Mouse (Mus musculus) lung, postnatal 14 days (tissue): ENCODE data around the gene Vmn1r151.
"Not testable (repeated sequence)": the region's sequence is repeated elsewhere in the genome, so short reads cannot be mapped to it uniquely, and the experiment has no call there.

Experiments used
- DNase-seq: peaks from one replicate; pipeline ENCODE4 v3.0.0; 2021

Vmn1r151 gene

DNA sequence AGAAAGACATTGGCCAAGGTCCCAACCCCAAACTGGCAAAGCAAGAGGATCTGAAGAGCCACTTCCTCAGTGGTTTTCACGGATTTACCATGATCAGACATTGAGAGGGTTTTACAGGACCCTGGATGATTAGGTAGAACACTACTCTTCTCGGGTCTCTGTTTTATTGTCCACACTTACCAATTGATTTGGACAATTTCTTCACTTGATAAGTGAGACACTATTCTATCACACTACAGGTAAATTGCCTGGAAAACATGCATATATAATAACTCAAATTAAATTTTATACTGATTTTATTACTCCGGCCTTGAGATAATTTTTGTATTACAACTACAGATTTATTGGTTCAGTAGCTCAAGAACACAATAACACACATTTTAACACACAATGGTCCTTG, at the start of gene Vmn1r151:
Vmn1r151 (minus strand) TSS at position 101 of the 400 bp plus-strand sequence.
- DNase-seq, result not testable (repeated sequence)

DNA sequence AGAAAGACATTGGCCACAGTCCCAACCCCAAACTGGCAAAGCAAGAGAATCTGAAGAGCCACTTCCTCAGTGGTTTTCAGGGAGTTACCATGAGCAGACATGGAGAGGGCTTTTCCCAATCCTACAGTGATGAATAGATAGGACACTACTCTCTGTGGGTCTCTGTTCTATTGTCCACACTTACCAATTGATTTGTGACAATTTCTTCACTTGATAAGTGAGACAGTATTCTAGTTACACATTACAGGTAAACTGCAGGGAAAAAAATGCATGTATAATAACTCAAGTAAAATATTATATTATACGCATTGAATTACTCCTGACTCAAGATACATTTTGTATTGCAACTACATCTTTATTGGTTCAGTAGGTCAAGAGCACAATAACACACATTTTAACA, 35.3 kb upstream of the Vmn1r151 start, which contains the start of gene Gm8677:
Gm8677 (minus strand) TSS at position 101 of the 400 bp plus-strand sequence.
- DNase-seq, result not testable (repeated sequence)

DNA sequence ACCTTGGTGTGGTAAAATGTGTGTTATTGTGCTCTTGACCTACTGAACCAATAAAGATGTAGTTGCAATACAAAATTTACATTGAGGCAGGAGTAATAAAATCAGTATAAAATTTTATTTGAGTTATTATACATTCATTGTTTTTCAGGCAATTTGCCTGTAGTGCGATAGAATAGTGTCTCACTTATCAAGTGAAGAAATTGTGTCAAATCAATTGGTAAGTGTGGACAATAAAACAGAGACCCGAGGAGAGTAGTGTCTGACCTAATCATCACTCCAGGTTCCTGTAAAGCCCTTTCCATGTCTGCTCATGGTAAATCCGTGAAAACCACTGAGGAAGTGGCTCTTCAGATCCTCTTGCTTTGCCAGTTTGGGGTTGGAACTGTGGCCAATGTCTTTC, 23.2 kb upstream of the Vmn1r151 start, which contains the start of gene Vmn1r152:
Vmn1r152 (plus strand) TSS at position 301 of the 400 bp plus-strand sequence.
- not testable (repeated sequence) for DNase-seq

DNA sequence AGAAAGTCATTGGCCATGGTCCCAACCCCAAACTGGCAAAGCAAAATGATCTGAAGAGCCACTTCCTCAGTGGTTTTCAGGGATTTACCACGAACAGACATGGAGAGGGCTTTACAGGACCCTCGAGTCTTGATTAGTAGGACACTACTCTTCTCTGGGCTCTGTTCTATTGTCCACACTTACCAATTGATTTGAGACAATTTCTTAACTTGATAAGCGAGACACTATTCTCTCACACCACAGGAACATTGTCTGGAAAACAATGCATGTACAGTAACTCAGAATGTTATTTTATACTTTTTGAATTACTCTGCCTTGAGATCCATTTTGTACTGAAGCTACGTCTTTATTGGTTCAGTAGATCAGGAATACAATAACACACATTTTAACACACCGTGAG, 35.5 kb downstream of the Vmn1r151 start, which contains the start of gene Gm10665:
Gm10665 (minus strand) TSS at position 101 of the 400 bp plus-strand sequence.
- not testable (repeated sequence) for DNase-seq
